Mouse (Mus musculus) lung, postnatal 0 days (tissue): ENCODE results near the gene Arid2. TPM values are rescaled to one million over a fixed set of nuclear protein-coding genes. Genes with fewer than 3 reads are reported as not detected.
A peak's percentile ranks its signal among the peaks of the same experiment; 100 is the strongest.

Experiments
- ATAC-seq: fragments of 200-750 bp; cut with Nextera tagmentation; 2 replicates; pipeline ENCODE4 v1.8.0; 2017; ENCODE audit warnings: moderate library complexity
- DNase-seq: peaks from one replicate; pipeline ENCODE4 v3.0.0-alpha.2; 2016; ENCODE audit warnings: low spot score
- H3K27ac ChIP-seq: fragments of 300-500 bp; sonication (generic); 2 replicates; pipeline ENCODE4 v1.5.1; 2014; ENCODE audit warnings: antibody characterized with exemption, mild to moderate bottlenecking, low read length, mixed read lengths
- H3K27me3 ChIP-seq: fragments of 300-500 bp; sonication (generic); replicated peaks from 2 replicates; pipeline ENCODE4 v1.6.1; 2014; ENCODE audit warnings: low read length, mixed read lengths; ENCODE audit not compliant: insufficient read depth
- H3K36me3 ChIP-seq: fragments of 300-500 bp; sonication (generic); 2 replicates; pipeline ENCODE4 v1.6.1; 2014; ENCODE audit warnings: low read length, mixed read lengths; ENCODE audit not compliant: insufficient read depth
- H3K4me1 ChIP-seq: fragments of 300-500 bp; sonication (generic); 2 replicates; pipeline ENCODE4 v1.6.1; 2014; ENCODE audit warnings: antibody characterized with exemption, low read depth, low read length, mixed read lengths; ENCODE audit not compliant: insufficient read depth
- H3K4me2 ChIP-seq: fragments of 300-500 bp; sonication (generic); replicated peaks from 2 replicates; pipeline ENCODE4 v1.6.1; 2014; ENCODE audit warnings: low read depth, mild to moderate bottlenecking, low read length, moderate library complexity, mixed read lengths
- H3K4me3 ChIP-seq: fragments of 300-500 bp; sonication (generic); 2 replicates; pipeline ENCODE4 v1.5.1; 2014; ENCODE audit warnings: low read depth, low read length
- H3K9ac ChIP-seq: fragments of 300-500 bp; sonication (generic); replicated peaks from 2 replicates; pipeline ENCODE4 v1.6.1; 2014; ENCODE audit warnings: low read depth, mild to moderate bottlenecking
- H3K9me3 ChIP-seq: fragments of 300-500 bp; sonication (generic); 2 replicates; pipeline ENCODE4 v1.6.1; 2016; ENCODE audit warnings: low read length, mixed read lengths
- CTCF ChIP-seq: IDR thresholded peaks from 2 replicates; pipeline ENCODE4 v1.5.1; 2016; ENCODE audit warnings: antibody characterized with exemption, mild to moderate bottlenecking
- EP300 ChIP-seq: IDR thresholded peaks from 2 replicates; pipeline ENCODE4 v1.6.1; 2016; ENCODE audit warnings: antibody characterized with exemption, mild to moderate bottlenecking, control low read depth
- WGBS: fragments of 180-500 bp; shearing (Covaris S2); extraction: QIAGEN DNeasy Blood & Tissue Kit; methylation state at CpG from one replicate; pipeline ENCODE4 v1.1.7; 2014; 5-methylcytosine and 5-hydroxymethylcytosine counted together
- polyA plus RNA-seq: library from polyadenylated mRNA; unstranded; fragments of >200 nt; fragmentation: Nextera tagmentation; extraction: Ambion mirVana; gene quantifications from 2 replicates; pipeline ENCODE4 v1.2.1, GENCODE M21; 2015

The Arid2 gene
- polyA plus RNA-seq, 1 experiment from 2014 or later, result 15.3 TPM

DNA sequence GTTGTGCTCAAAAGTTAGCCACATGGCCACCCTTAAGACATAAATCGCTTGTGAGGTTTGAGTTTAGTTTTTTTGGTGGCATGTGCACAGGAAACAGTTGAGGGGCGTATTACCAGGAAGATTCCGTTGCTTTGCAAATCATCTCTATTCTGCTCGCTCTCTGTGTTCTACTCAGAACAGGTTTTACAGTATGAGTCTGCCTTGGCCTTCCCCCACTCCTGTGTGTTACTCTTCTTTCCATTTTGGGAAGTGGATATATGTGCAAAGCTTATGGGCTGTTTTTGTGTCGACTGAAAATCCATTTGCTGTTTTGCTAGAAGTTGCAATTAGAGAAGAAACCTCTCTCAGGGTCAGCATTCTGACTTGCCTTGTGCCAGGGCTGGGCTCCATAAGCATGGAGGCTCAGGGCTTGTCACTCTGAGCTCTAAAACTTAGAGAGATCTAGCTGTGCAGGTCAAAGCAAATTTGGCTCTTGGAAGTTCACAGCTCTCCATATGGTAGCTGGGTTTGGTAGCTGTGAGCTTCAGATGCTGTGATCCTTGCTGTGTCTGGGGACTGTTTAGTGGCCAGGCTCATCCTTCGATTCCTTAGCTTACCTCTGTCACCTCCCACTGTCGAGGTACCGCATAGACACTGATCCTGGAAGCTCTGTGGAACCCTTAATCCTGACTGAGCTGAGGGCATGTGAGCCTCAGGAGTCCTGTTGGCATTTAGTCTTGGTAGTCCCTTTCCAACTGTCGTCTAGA lies 45.3 kb downstream of the Arid2 start:
- DNase-seq (no peak), ATAC-seq (no peak)
- Histone ChIP-seq H3K4me3 (no peak overlapping the region), H3K36me3 (no peaks in the 10 kb centered on the region), H3K27ac (no peak overlapping the region), H3K4me1 (no peaks in the 10 kb centered on the region), H3K9me3 (no peaks in the 10 kb centered on the region), H3K9ac (no peak overlapping the region), H3K27me3 (no peaks in the 10 kb centered on the region), H3K4me2 (no peak overlapping the region)
- TF ChIP-seq EP300 (no peak), CTCF (no peak)
- 84% methylated on average over 9 of the region's 9 CpGs for WGBS

DNA sequence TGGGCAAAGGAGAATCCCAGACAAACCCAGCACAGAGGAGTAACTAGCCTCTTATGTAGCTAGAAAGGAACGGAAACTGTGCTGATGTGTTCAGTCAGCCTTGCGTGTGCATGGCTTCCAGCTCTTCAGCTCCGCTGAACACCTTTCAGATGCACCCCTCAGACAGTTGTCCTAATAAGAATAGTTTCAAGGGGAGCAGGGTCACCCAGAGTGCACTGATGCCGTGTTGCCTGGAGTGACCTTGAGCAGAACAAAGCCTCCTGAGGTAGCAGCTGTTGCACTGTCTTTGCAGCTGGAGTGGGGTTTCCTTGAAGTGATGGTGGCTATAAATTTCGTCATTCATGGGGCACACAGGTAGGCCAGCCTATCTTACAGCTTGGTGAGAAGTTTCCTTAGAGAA lies 46.0 kb downstream of the Arid2 start:
- 73% methylated on average over 5 of the region's 5 CpGs for WGBS
- no peak overlapping the region for H3K9ac ChIP-seq
- DNase-seq, result no peak
- H3K27me3 ChIP-seq, result no peaks in the 10 kb centered on the region
- H3K4me1 ChIP-seq, result no peaks in the 10 kb centered on the region
- ATAC-seq, result no peak
- H3K4me2 ChIP-seq, result no peak overlapping the region
- no peaks in the 10 kb centered on the region for H3K9me3 ChIP-seq
- no peak overlapping the region for H3K4me3 ChIP-seq
- TF ChIP-seq CTCF (no peak), EP300 (no peak)
- H3K27ac ChIP-seq, result no peak overlapping the region
- no peaks in the 10 kb centered on the region for H3K36me3 ChIP-seq

GRCm38 (mm10) chr15:96340924-96341323 lies 53.6 kb downstream of the Arid2 start:
- ATAC-seq (no peak), DNase-seq (no peak)
- Histone ChIP-seq H3K4me2 (no peak overlapping the region), H3K27me3 (no peaks in the 10 kb centered on the region), H3K27ac (no peak overlapping the region), H3K36me3 (no peaks in the 10 kb centered on the region), H3K9me3 (no peaks in the 10 kb centered on the region), H3K4me1 (0 out of 2 replicates have a peak, but pooled peaks cover 7% of the 10 kb centered on the region), H3K4me3 (no peak overlapping the region), H3K9ac (no peak overlapping the region)
- no peak for TF ChIP-seq EP300
- TF ChIP-seq CTCF, result no peak
- 61% methylated on average over 2 of the region's 2 CpGs for WGBS

GRCm38 (mm10) chr15:96342097-96342496 lies 54.8 kb downstream of the Arid2 start:
- no peaks in the 10 kb centered on the region for H3K9me3 ChIP-seq
- 0 out of 2 replicates have a peak, but pooled peaks cover 7% of the 10 kb centered on the region for H3K4me1 ChIP-seq
- no peak for TF ChIP-seq EP300
- no peak for TF ChIP-seq CTCF
- H3K9ac ChIP-seq, result no peak overlapping the region
- no peaks in the 10 kb centered on the region for H3K36me3 ChIP-seq
- DNase-seq, result no peak
- WGBS, result 90% methylated on average over 8 of the region's 8 CpGs
- no peak overlapping the region for H3K4me3 ChIP-seq
- H3K27me3 ChIP-seq, result no peaks in the 10 kb centered on the region
- H3K27ac ChIP-seq, result no peak overlapping the region
- no peak overlapping the region for H3K4me2 ChIP-seq
- no peak for ATAC-seq

- no peaks in the 10 kb centered on the region for H3K36me3 ChIP-seq
- ATAC-seq (no peak), DNase-seq (no peak)
- H3K4me1 ChIP-seq, result 0 out of 2 replicates have a peak, but pooled peaks cover 7% of the 10 kb centered on the region
- no peaks in the 10 kb centered on the region for H3K27me3 ChIP-seq
- TF ChIP-seq CTCF, result no peak
- TF ChIP-seq EP300, result no peak
- H3K4me2 ChIP-seq, result no peak overlapping the region
- WGBS, result 80% methylated on average over 3 of the region's 3 CpGs
- no peaks in the 10 kb centered on the region for H3K9me3 ChIP-seq
- H3K27ac ChIP-seq, result no peak overlapping the region
- H3K9ac ChIP-seq, result no peak overlapping the region
- H3K4me3 ChIP-seq, result no peak overlapping the region
These were observed 55.6 kb downstream of the Arid2 start for GRCm38 (mm10) chr15:96342871-96343270.

DNA sequence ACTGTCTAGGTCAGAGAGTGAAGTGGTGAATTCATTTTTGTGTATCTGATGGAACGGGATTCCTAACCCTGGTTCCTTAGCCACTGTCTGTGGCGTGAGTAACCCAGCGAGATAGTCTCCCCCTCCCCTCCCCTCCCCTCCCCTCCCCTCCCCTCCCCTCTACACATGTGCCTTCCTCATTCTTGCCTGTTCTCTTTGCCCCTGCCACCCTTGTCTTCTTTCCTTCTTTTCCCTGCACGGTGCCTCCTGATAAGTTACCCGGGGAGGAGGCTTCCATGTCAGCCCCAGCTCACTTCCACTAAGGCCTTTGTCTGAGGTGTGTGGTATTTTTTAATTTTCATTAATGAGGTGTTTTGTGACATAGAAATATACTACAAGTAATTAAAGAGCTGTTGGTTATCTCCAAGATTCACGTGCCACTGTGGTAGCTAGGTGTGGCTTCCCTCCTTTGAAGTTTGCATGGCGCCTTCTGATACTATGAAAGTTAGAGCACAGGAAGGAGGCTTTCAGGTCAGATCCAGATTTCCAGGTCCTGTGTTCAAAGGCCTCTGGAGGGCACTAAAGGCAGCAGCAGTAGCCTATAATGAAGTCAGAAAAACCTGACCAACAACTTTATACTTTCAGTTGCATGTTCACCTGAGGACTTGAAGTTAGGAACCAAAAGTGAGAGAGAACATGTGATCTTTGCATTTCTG lies 57.4 kb downstream of the Arid2 start:
- Histone ChIP-seq H3K36me3 (no peaks in the 10 kb centered on the region), H3K4me3 (no peak overlapping the region), H3K27me3 (no peaks in the 10 kb centered on the region), H3K9me3 (no peaks in the 10 kb centered on the region), H3K4me1 (0 out of 2 replicates have a peak, but pooled peaks cover 7% of the 10 kb centered on the region), H3K27ac (peak overlapping the region; percentile 20; the same call in 1 of the 2 replicates), H3K4me2 (no peak overlapping the region), H3K9ac (no peak overlapping the region)
- peak; percentile 72 for ATAC-seq
- TF ChIP-seq EP300, result no peak
- TF ChIP-seq CTCF, result 0 out of 2 replicates have a peak, but pooled peaks have one; percentile 19
- WGBS, result 31% methylated on average over 6 of the region's 7 CpGs
- peak; percentile 66 for DNase-seq
